Mouse (Mus musculus) brown adipose tissue, adult 24 weeks (tissue): ENCODE measurements around the gene Shisa5. TPM values are rescaled to one million over a fixed set of nuclear protein-coding genes. Genes with fewer than 3 reads are reported as not detected.

Experiments used
- H3K27ac ChIP-seq: fragments of 200-500 bp; replicated peaks from 2 replicates; pipeline ENCODE4 v1.5.1; 2012; ENCODE audit warnings: low read depth, mild to moderate bottlenecking, low read length
- H3K4me1 ChIP-seq: fragments of 200-500 bp; 2 replicates; pipeline ENCODE4 v1.6.1; 2012; ENCODE audit warnings: low read length, mixed read lengths; ENCODE audit not compliant: control insufficient read depth, insufficient read depth, insufficient read length
- H3K4me3 ChIP-seq: fragments of 200-500 bp; 2 replicates; pipeline ENCODE4 v1.5.1; 2012; ENCODE audit warnings: low read depth, mild to moderate bottlenecking, low read length, moderate library complexity; ENCODE audit not compliant: insufficient read depth
- polyA plus RNA-seq: library from polyadenylated mRNA; stranded (reverse); fragments of >200 nt; gene quantifications from 2 replicates; pipeline ENCODE4 v1.2.4, GENCODE M21; 2012; ENCODE audit not compliant: missing spikeins, insufficient read depth, insufficient read length

Shisa5 gene
- polyA plus RNA-seq, 1 experiment: 48.6 TPM

DNA sequence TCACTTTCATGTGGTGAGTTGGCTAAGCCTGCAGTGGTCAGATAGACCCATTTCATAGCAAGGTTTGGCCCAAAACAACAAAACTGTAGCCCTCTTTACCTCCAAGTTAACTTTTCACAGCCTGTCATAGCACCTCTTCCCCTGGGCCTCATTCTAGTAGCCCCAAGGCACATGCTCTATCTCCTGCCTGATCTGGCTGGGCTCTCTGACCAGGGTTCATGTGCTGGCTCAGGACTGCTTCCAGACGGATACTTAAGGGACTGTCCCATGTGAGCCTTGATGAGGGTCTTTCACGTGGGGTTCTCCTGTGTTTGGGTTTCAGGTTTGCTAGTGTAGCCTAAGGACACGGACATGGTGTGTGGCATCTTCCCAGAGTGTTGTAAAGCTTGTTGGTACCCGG is 1.3 kb downstream of the Shisa5 start:
- H3K27ac ChIP-seq: peak overlapping the region; percentile 48
- H3K4me1 ChIP-seq: peaks cover 8% of the 10 kb centered on the region; the same call in 1 of the 2 replicates

GRCm38 (mm10) chr9:109040216-109040615 is 1.9 kb downstream of the Shisa5 start:
- Histone ChIP-seq H3K4me1 (peaks cover 8% of the 10 kb centered on the region; the same call in 1 of the 2 replicates), H3K4me3 (peak overlapping the region; percentile 90), H3K27ac (peak overlapping the region; percentile 48; the same call in 1 of the 2 replicates)

More for the DNA sequence above, 1.3 kb downstream of the Shisa5 start:
- peak overlapping the region; percentile 90 for H3K4me3 ChIP-seq

GRCm38 (mm10) chr9:109040906-109041305 is 2.5 kb downstream of the Shisa5 start:
- Histone ChIP-seq H3K27ac (no peak overlapping the region), H3K4me1 (peaks cover 8% of the 10 kb centered on the region; the same call in 1 of the 2 replicates), H3K4me3 (peak overlapping the region; percentile 90)

DNA sequence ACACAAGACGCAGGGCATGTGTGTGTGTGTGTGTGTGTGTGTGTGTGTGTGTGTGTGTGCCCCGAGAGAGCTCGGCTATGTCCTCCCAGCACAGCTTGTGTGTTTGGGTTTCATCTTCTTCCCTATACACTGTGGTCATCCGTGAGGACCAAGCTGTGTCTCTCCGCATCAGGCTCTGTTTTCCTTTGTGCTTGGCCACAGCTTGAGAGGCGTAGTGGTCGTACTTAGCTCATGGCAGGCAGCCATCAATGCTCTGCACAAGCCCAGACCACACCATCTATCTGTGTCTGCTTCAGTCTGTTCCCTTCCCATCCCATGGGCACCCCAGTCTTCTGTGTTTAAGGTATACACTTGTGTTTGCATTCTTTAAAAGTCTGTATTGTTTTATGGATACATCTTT is 3.0 kb downstream of the Shisa5 start:
- H3K4me1 ChIP-seq: peaks cover 8% of the 10 kb centered on the region; the same call in 1 of the 2 replicates
- peak overlapping the region; percentile 90; the same call in 1 of the 2 replicates for H3K4me3 ChIP-seq
- no peak overlapping the region for H3K27ac ChIP-seq

DNA sequence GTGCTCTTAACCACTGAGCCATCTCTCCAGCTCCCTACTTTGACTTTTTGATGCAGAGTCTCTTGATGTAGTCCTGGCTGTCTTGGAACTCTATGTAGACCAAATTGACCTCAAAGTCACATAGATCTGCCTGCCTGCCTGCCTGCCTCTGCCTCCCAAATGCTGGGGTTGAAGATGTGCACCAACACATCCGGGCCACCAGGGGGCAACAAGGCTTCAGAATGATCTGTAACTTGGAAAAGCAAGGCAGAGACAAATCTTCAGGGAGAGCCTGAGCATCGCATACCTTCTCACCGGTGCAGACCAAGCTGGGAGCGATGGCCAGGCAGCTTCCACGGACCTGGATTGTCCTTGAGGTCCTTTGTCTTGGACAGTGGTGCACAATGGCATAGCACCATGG is 7.9 kb downstream of the Shisa5 start:
- Histone ChIP-seq H3K4me1 (peaks cover 4% of the 10 kb centered on the region; the same call in 1 of the 2 replicates), H3K4me3 (no peak overlapping the region), H3K27ac (no peak overlapping the region)

DNA sequence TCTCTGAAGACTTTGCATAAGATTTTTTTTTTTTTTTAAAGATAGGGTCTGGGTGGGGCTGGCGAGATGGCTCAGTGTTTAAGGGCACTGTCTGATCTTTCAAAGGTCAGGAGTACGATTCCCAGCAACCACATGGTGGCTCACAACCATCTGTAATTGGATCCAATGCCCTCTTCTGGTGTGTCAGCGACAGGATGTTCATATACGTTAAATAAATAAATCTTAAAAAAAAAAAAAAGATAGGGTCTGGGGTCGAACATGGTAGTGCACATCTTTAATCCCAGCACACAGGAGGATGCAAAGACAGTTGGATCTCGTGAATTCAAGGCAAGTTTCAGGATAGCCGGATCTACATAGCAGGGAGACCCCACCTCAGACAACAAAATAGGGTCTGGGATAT is 11.0 kb downstream of the Shisa5 start:
- Histone ChIP-seq H3K4me3 (no peak overlapping the region), H3K27ac (no peak overlapping the region), H3K4me1 (peaks cover 4% of the 10 kb centered on the region)

DNA sequence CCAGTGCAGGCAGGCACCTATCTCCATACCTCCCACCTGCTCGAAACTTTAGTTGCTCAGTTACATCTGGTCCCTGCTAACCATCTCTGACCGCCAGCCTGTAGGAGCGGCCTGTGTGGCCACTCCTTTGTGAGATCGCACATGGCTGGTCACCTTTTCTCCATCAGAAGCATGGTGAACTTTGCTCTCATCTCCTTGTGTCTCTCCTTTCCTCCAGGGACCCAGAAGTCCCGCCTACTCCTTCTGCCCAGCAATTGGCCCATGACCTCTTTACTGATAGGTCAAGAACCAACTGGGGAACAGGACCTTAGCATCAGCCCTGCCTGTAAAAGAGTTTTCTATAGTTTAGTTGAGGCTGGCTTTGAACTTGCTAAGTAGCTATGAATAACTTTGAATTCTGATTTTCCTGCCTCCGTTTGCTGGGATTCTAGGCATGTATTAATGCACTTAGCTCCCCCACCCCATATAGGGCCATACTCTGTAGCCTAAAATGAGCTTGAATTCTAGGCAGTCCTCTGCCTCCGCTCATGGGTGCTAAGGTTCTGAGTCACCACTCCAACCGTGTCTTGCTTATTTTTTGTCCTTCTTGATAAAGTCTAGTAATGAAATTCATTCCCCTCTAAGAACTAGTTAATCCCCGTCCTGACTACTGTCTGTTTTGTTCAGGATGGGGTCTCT is 11.8 kb downstream of the Shisa5 start:
- H3K4me1 ChIP-seq: peaks cover 4% of the 10 kb centered on the region
- H3K4me3 ChIP-seq: no peak overlapping the region
- 0 out of 2 replicates have a peak overlapping the region, but pooled peaks have one; percentile 11 for H3K27ac ChIP-seq

- H3K27ac ChIP-seq: 0 out of 2 replicates have a peak overlapping the region, but pooled peaks have one; percentile 11
Observed at GRCm38 (mm10) chr9:109050674-109050997, 12.3 kb downstream of the Shisa5 start.

GRCm38 (mm10) chr9:109051011-109051501 is 12.7 kb downstream of the Shisa5 start:
- Histone ChIP-seq H3K4me1 (peaks cover 4% of the 10 kb centered on the region), H3K4me3 (no peak overlapping the region), H3K27ac (no peak overlapping the region)

More at GRCm38 (mm10) chr9:109050674-109050997, 12.3 kb downstream of the Shisa5 start:
- Histone ChIP-seq H3K4me1 (peaks cover 4% of the 10 kb centered on the region), H3K4me3 (no peak overlapping the region)

GRCm38 (mm10) chr9:109051651-109052489 is 13.5 kb downstream of the Shisa5 start:
- H3K4me3 ChIP-seq: peak overlapping the region; percentile 3; the same call in 1 of the 2 replicates
- H3K27ac ChIP-seq: peak overlapping the region; percentile 2; the same call in 1 of the 2 replicates
- peaks cover 4% of the 10 kb centered on the region for H3K4me1 ChIP-seq

- H3K27ac ChIP-seq: no peak overlapping the region
- peaks cover 4% of the 10 kb centered on the region for H3K4me1 ChIP-seq
- H3K4me3 ChIP-seq: no peak overlapping the region
Observed at GRCm38 (mm10) chr9:109052490-109053260, 14.3 kb downstream of the Shisa5 start.

DNA sequence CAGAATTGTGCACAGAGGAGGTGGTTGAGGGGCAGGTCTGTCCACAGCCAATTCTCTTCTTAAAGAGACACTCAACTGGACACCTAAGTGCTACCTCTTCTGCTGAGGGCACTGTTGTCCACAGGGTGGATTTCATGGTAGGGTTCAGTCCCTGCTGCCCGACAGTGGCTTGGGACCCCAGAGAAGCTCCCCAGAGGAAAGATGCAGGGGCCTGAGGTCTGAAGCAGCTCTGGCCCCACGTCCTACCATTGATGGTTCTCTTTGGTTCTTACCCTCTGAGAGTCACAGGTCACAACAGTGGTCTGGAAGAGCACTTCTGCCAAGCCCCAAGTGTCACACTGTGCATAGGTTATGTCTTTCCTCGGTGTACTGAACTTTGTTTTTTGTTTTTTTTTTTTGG is 15.0 kb downstream of the Shisa5 start:
- H3K4me1 ChIP-seq: peaks cover 4% of the 10 kb centered on the region
- no peak overlapping the region for H3K27ac ChIP-seq
- H3K4me3 ChIP-seq: no peak overlapping the region

DNA sequence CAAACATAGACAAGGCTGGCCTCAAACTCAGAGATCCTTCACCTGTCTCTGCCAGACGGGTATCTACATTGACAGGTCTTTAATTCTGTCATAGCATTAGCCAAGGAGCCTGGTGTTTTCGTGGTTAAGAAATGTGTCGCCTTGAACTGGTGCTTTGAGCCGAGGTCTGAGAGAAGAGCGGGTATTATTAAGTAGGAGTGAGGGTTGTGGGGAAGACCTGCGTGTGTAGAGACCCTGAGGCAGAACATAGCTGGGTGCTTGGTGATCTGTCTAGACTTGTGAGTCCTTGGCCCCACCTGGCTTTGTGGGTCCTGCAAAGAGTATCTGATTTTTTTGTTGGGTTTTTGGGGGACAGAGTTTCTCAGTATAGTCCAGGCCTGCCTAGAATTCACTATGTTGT is 15.5 kb downstream of the Shisa5 start:
- Histone ChIP-seq H3K4me1 (peaks cover 4% of the 10 kb centered on the region), H3K27ac (no peak overlapping the region), H3K4me3 (no peak overlapping the region)

GRCm38 (mm10) chr9:109054712-109055111 is 16.3 kb downstream of the Shisa5 start:
- H3K4me1 ChIP-seq: peaks cover 3% of the 10 kb centered on the region
- peak overlapping the region; percentile 65 for H3K27ac ChIP-seq
- H3K4me3 ChIP-seq: peak overlapping the region; percentile 53
